8 mouse cellular contexts compared by ENCODE assay signal in the genomic region with DNA sequence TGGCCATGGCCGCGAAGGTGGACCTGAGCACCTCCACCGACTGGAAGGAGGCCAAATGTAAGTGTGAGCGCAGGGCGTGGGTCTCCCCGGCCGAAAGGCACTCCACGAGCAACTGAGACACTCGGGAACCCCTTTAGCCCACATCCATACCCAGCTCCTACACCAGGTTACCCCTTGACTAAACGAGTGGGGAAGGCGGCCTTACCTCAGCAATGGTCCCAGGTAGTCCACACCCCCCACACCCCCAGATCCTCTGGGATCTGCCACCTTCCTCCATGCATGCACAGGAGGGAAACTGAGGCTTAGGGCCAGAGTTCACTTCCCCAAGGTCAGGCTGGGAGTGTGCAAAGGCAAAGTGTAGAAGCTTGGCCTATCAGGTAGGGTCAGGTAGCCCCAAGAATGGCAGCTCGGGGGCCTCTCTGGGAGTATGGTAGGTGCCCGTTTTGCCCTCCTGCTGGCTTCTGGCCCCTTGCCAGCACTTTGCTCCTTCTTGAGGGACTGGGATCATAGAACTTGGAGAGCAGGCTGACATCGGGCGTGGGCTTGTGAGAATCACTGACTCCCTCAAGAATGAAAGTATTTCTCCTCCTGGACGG. TPM values are rescaled to one million over a fixed set of nuclear protein-coding genes. Genes with fewer than 3 reads are reported as not detected.
A peak's percentile ranks its signal among the peaks of the same experiment; 100 is the strongest.
DNase-seq lines count a peak whose midpoint lies in the region; ATAC-seq and TF ChIP-seq lines count a peak whose summit lies in the region.

No protein-coding gene starts in this region.

- H3K9me3 ChIP-seq in lung, embryonic 14.5 days (ENCODE audit: low read depth, low read length): no peaks in the 10 kb centered on the region
- no peaks in the 10 kb centered on the region for H3K9me3 ChIP-seq in intestine, embryonic 14.5 days (ENCODE audit: control insufficient read depth, low read length)

- DNase-seq in adrenal gland, adult 8-10 months: peak; percentile 70
- no peak for DNase-seq in adrenal gland, adult (ENCODE audit: inconsistent age in 2 of 2, low spot score in 1 of 2)
- no peak for DNase-seq in lung, embryonic 14.5 days
- no peak for DNase-seq in lung, postnatal 25 days (ENCODE audit: low spot score)
- peak; percentile 56 to 57 for DNase-seq in cerebellum, postnatal 36 days
- DNase-seq in intestine, embryonic 14.5 days (ENCODE audit: low spot score): no peak

- peak overlapping the region; percentile 99 for H3K4me2 ChIP-seq in lung, embryonic 14.5 days
- H3K4me2 ChIP-seq in intestine, embryonic 14.5 days (ENCODE audit: low read length): peak overlapping the region; percentile 100

- peaks cover 15% of the 10 kb centered on the region for H3K4me1 ChIP-seq in lung, embryonic 14.5 days (ENCODE audit: insufficient read depth)
- peaks cover 15% of the 10 kb centered on the region for H3K4me1 ChIP-seq in intestine, embryonic 14.5 days (replicated peaks; ENCODE audit: control insufficient read depth, insufficient read depth, low read length)

- peak overlapping the region; percentile 67 for H3K4me3 ChIP-seq in lung, embryonic 14.5 days (ENCODE audit: low read depth, low read length)
- H3K4me3 ChIP-seq in intestine, embryonic 14.5 days (ENCODE audit: low read depth, low read length): peak overlapping the region; percentile 74

- H3K9ac ChIP-seq in lung, embryonic 14.5 days: peak overlapping the region; percentile 64
- H3K9ac ChIP-seq in intestine, embryonic 14.5 days (ENCODE audit: low read length): peak overlapping the region; percentile 43

- ATAC-seq in lung, embryonic 14.5 days (ENCODE audit: insufficient read depth): peak; percentile 33
- peak; percentile 15 for ATAC-seq in intestine, embryonic 14.5 days (replicated peaks; ENCODE audit: low FRiP score, low TSS enrichment, low read depth)
- ATAC-seq in megakaryocyte, adult 5-6 weeks (ENCODE audit: poor library complexity, severe bottlenecking): peak; percentile 3; the same call in 1 of the 2 replicates
- no peak for ATAC-seq in CD4-positive, CD25-positive, alpha-beta regulatory T cell, adult 4 months

- H3K27me3 ChIP-seq in lung, embryonic 14.5 days (ENCODE audit: insufficient read depth, low read length): no peaks in the 10 kb centered on the region
- H3K27me3 ChIP-seq in intestine, embryonic 14.5 days (replicated peaks; ENCODE audit: control insufficient read depth, insufficient read depth, low read length): peaks cover 17% of the 10 kb centered on the region

- H3K27ac ChIP-seq in lung, embryonic 14.5 days (ENCODE audit: low read depth): no peak overlapping the region; the same call in 1 of the 2 replicates
- no peak overlapping the region for H3K27ac ChIP-seq in intestine, embryonic 14.5 days (ENCODE audit: low read depth)

- no peak for TF ChIP-seq CTCF in lung, embryonic 14.5 days (IDR thresholded peaks at IDR 0.05; ENCODE audit: low read depth)

- 1% methylated on average over 16 of the region's 16 CpGs for WGBS in lung, embryonic 14.5 days
- WGBS in intestine, embryonic 14.5 days: 2% methylated on average over 15 of the region's 16 CpGs

- H3K36me3 ChIP-seq in lung, embryonic 14.5 days (ENCODE audit: insufficient read depth): no peaks in the 10 kb centered on the region
- no peaks in the 10 kb centered on the region for H3K36me3 ChIP-seq in intestine, embryonic 14.5 days (ENCODE audit: control insufficient read depth, insufficient read depth, low read length)

RNA-seq across cellular contexts. Expression of a gene that starts 0.6 kb away (rescaled TPM):
- total RNA-seq in adrenal gland, adult 8-10 months (2022): 10 to 100 TPM; 27.7 to 64.8 (median 40.3) TPM
- 11.0 and 11.4 TPM in 2 replicates for polyA plus RNA-seq in lung, embryonic 14.5 days (2014; fragmentation: Nextera tagmentation; extraction: Ambion mirVana)
- 7.1 and 8.5 TPM in 2 replicates for polyA plus RNA-seq in intestine, embryonic 14.5 days (2014; fragmentation: Nextera tagmentation; extraction: Ambion mirVana)
- 0.69 and 3.7 TPM in 2 replicates for total RNA-seq in megakaryocyte, adult 5-6 weeks (2015)
- 0.66 and 0.77 TPM in 2 replicates for total RNA-seq in megakaryocyte, adult 5-6 weeks (2017)
- 1 to 10 TPM in 1 of 2 experiments, not detected in 1; 2.3 TPM for polyA plus RNA-seq in CD4-positive, CD25-positive, alpha-beta regulatory T cell, adult 4 months (2017; shearing (Covaris generic))

RNA-seq across cellular contexts. Expression of a gene that starts 17.5 kb away (rescaled TPM):
- total RNA-seq in adrenal gland, adult 8-10 months (2022): 100 to 1,000 TPM; 129 to 273 (median 162) TPM
- 250 and 255 TPM in 2 replicates for polyA plus RNA-seq in lung, embryonic 14.5 days (2014; fragmentation: Nextera tagmentation; extraction: Ambion mirVana)
- 212 and 227 TPM in 2 replicates for polyA plus RNA-seq in intestine, embryonic 14.5 days (2014; fragmentation: Nextera tagmentation; extraction: Ambion mirVana)
- 90.4 and 95.8 TPM in 2 replicates for total RNA-seq in megakaryocyte, adult 5-6 weeks (2015)
- total RNA-seq in megakaryocyte, adult 5-6 weeks (2017): 102 and 115 TPM in 2 replicates
- 100 to 1,000 TPM; 117 to 119 TPM for polyA plus RNA-seq in CD4-positive, CD25-positive, alpha-beta regulatory T cell, adult 4 months (2017; shearing (Covaris generic))

RNA-seq across cellular contexts. Expression of a gene that starts 38.0 kb away (rescaled TPM):
- total RNA-seq in adrenal gland, adult 8-10 months (2022): 10 to 100 TPM in 2 of 4 experiments, 1 to 10 TPM in 2; 6.4 to 10.8 (median 8.8) TPM
- polyA plus RNA-seq in lung, embryonic 14.5 days (2014; fragmentation: Nextera tagmentation; extraction: Ambion mirVana): 8.6 and 9.1 TPM in 2 replicates
- polyA plus RNA-seq in intestine, embryonic 14.5 days (2014; fragmentation: Nextera tagmentation; extraction: Ambion mirVana): 7.0 and 7.3 TPM in 2 replicates
- total RNA-seq in megakaryocyte, adult 5-6 weeks (2015): 76.4 and 89.1 TPM in 2 replicates
- 239 and 262 TPM in 2 replicates for total RNA-seq in megakaryocyte, adult 5-6 weeks (2017)
- 100 to 1,000 TPM; 272 to 479 TPM for polyA plus RNA-seq in CD4-positive, CD25-positive, alpha-beta regulatory T cell, adult 4 months (2017; shearing (Covaris generic))

RNA-seq across cellular contexts. Expression of a gene that starts 48.3 kb away (rescaled TPM):
- 10 to 100 TPM in 2 of 4 experiments, 1 to 10 TPM in 2; 2.9 to 27.5 (median 14.8) TPM for total RNA-seq in adrenal gland, adult 8-10 months (2022)
- 1.4 and 2.0 TPM in 2 replicates for polyA plus RNA-seq in lung, embryonic 14.5 days (2014; fragmentation: Nextera tagmentation; extraction: Ambion mirVana)
- 3.6 TPM in 2 replicates for polyA plus RNA-seq in intestine, embryonic 14.5 days (2014; fragmentation: Nextera tagmentation; extraction: Ambion mirVana)
- not detected in 2 replicates for total RNA-seq in megakaryocyte, adult 5-6 weeks (2015)
- total RNA-seq in megakaryocyte, adult 5-6 weeks (2017): not detected in 2 replicates
- polyA plus RNA-seq in CD4-positive, CD25-positive, alpha-beta regulatory T cell, adult 4 months (2017; shearing (Covaris generic)): under 1 TPM in 1 of 2 experiments, not detected in 1; 0.22 TPM

Comparison
In these comparisons a context has a peak if more than half of its experiments do, and no peak if none do; other contexts are left out.
1. DNase-seq: peak in adrenal gland, adult 8-10 months (single experiment) and cerebellum, postnatal 36 days (2 of 2); none in adrenal gland, adult (0 of 2), lung, embryonic 14.5 days (single experiment), lung, postnatal 25 days (single experiment) and intestine, embryonic 14.5 days (single experiment).
2. RNA of a gene that starts 38.0 kb away (polyA plus RNA-seq): 272 to 479 TPM in CD4-positive, CD25-positive, alpha-beta regulatory T cell, adult 4 months; 8.6 to 9.1 TPM in lung, embryonic 14.5 days and 7.0 to 7.3 TPM in intestine, embryonic 14.5 days; every median in the first group is over 10 times any median in the second.